ENCODE assay signal across 8 mouse cellular contexts in the genomic region with DNA sequence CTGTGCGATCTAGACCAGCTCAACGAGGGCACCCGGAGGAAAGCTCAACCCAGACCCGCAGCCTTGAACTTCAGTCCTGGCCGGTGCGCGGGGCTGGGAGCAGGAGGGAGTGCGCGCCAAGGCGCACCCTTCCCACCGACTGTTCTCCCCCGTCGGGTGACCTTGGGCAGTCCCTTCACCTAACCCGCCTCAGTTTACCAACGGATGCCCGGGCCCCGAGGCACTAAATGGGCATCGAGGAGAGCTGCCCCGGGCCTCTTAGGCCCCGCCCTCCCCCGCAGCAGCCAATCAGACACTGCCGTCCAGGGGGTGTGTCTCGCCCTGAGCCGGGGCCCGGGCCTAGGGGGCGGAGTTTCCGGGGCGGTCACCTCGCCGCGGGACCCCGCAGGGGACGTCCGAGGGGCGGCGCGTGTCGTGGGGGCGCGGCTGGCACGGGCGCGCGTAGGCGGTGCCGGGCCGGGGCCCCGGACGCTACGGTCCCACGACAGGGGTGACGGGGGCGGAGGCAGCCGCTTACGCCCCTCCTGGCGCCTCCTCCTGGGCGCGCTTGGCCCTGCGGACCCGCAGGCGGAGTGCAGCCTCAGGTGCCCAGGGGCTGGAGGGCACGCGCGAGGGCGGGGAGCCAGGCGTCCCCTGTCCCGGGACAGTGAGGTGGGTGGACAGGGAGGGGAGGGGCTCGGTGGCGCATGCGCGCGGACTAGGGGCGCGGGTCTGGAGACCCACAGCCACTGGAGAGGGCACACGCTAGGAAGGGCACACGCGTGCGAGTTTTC. TPM values are rescaled to one million over a fixed set of nuclear protein-coding genes. Genes with fewer than 3 reads are reported as not detected.
DNase-seq lines count a peak whose midpoint lies in the region; ATAC-seq and TF ChIP-seq lines count a peak whose summit lies in the region.

No protein-coding gene starts in this region.

- TF ChIP-seq CTCF in Patski (IDR thresholded peaks at IDR 0.05) = no peak

- H3K4me1 ChIP-seq in hindbrain, embryonic 13.5 days (replicated peaks) = peaks cover 18% of the 10 kb centered on the region

- H3K4me2 ChIP-seq in hindbrain, embryonic 13.5 days = peak overlapping the region; percentile 82

- peak; percentile 37 for DNase-seq in Patski (ENCODE audit: low read depth, low spot score)
- DNase-seq in cerebellum, postnatal 25 days = peak; percentile 44 to 70
- peak; percentile 44 to 70 for DNase-seq in frontal cortex, postnatal 25 days (ENCODE audit: low spot score in 2 of 2)
- DNase-seq in layer of hippocampus, postnatal 36 days = peak; percentile 84 to 85
- peak; percentile 95 for DNase-seq in lung, postnatal 25 days (ENCODE audit: low spot score)
- peak; percentile 90 for DNase-seq in retina, postnatal 1 day
- peak; percentile 85 for DNase-seq in thymus, postnatal 4 days

- POLR2A ChIA-PET in Patski (lab: Charles Lee) = interaction anchor here (1.5 to 1.7 kb wide), 2 partner anchors 11 to 13 kb away, joined by 4 read pairs; no protein-coding TSS in a partner anchor

- no peaks in the 10 kb centered on the region for H3K9me3 ChIP-seq in hindbrain, embryonic 13.5 days

- H3K36me3 ChIP-seq in hindbrain, embryonic 13.5 days = no peaks in the 10 kb centered on the region

- in situ Hi-C loops in Patski (cut with MboI; ENCODE audit: low pct_unique_long_range_greater_than_20kb) = no loop called here

- no peak overlapping the region for H3K27ac ChIP-seq in hindbrain, embryonic 13.5 days

- CTCF ChIA-PET in Patski (lab: Charles Lee) = interaction anchor here (1.0 kb wide), 1 partner anchor 143 kb away, joined by 3 read pairs; no protein-coding TSS in a partner anchor

- under 1% methylated on average over 75 of the region's 78 CpGs for WGBS in hindbrain, embryonic 13.5 days

- H3K9ac ChIP-seq in hindbrain, embryonic 13.5 days = peak overlapping the region; percentile 64

- no peaks in the 10 kb centered on the region for H3K27me3 ChIP-seq in Patski
- peaks cover 88% of the 10 kb centered on the region for H3K27me3 ChIP-seq in hindbrain, embryonic 13.5 days

- peak; percentile 97 for ATAC-seq in Patski
- peak; percentile 89 for ATAC-seq in hindbrain, embryonic 13.5 days (ENCODE audit: low FRiP score)

- peak overlapping the region; percentile 58 for H3K4me3 ChIP-seq in hindbrain, embryonic 13.5 days

RNA-seq across cellular contexts. Expression of gene Ppara, which starts 0.5 kb away (rescaled TPM):
- polyA plus RNA-seq in Patski (2021) = 4.7 TPM
- polyA plus RNA-seq in hindbrain, embryonic 13.5 days (2015; fragmentation: Nextera tagmentation; extraction: Ambion mirVana) = 1.2 and 1.7 TPM in 2 replicates
- 1 to 10 TPM; 3.9 to 4.9 TPM for total RNA-seq in layer of hippocampus, postnatal 36 days (2021)

Comparison
In these comparisons a context has a peak if more than half of its experiments do, and no peak if none do; other contexts are left out.
1. DNase-seq: peak in every context shown above with its lines; median percentile 95 in lung, postnatal 25 days; 90 in retina, postnatal 1 day; 85 in thymus, postnatal 4 days; 84 in layer of hippocampus, postnatal 36 days; 57 in cerebellum, postnatal 25 days; 57 in frontal cortex, postnatal 25 days; 37 in Patski.